Comparison of ENCODE assay signal across 8 mouse cellular contexts in the genomic region with DNA sequence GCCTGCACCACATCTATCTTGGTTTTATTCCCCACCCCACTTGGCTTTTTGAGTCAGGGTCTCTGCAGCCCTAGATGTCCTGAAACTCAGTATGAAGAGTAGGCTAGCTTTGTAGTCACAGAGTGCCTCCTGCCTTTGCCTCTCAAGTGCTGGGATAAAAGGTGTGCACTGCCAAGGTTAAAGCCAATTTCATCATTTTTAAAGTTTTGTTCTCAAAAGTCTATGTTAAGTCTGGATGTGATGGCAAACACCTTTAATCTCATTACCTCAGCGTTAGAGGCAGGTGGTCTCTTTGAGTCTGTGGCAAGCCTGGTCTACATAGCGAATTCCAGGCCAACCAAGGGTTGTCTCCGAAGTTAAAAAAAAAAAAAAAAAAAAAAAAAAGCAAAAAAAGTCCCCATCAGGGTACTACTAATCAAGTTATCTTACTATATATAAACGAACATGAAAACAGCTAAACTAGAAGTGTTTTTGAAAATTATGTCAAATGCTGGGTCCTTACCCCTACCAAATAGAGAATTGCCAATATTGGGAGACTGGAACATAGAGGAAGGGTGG. TPM values are rescaled to one million over a fixed set of nuclear protein-coding genes. Genes with fewer than 3 reads are reported as not detected.
A peak's percentile ranks its signal among the peaks of the same experiment; 100 is the strongest.
DNase-seq lines count a peak whose midpoint lies in the region; ATAC-seq and TF ChIP-seq lines count a peak whose summit lies in the region.

No protein-coding gene starts in this region.

- peaks cover 17% of the 10 kb centered on the region; the same call in 1 of the 2 replicates for H3K4me1 ChIP-seq in kidney, embryonic 16.5 days (ENCODE audit: insufficient read depth, low read length)
- H3K4me1 ChIP-seq in cortical plate, adult 2 months (ENCODE audit: control insufficient read depth, insufficient read depth, low read length) = peaks cover 6% of the 10 kb centered on the region; the same call in 1 of the 2 replicates
- H3K4me1 ChIP-seq in hindbrain, embryonic 16.5 days (ENCODE audit: control insufficient read depth, insufficient read depth, low read depth, low read length) = peaks cover 7% of the 10 kb centered on the region
- peaks cover 18% of the 10 kb centered on the region for H3K4me1 ChIP-seq in midbrain, embryonic 16.5 days (ENCODE audit: control insufficient read depth, insufficient read depth, low read length)

- no peak for TF ChIP-seq POLR2A in cortical plate, adult 2 months (IDR thresholded peaks at IDR 0.05; ENCODE audit: extremely low read depth, insufficient read depth, low read length)

- H3K9me3 ChIP-seq in kidney, embryonic 16.5 days (ENCODE audit: low read length) = no peaks in the 10 kb centered on the region
- H3K9me3 ChIP-seq in hindbrain, embryonic 16.5 days (ENCODE audit: control insufficient read depth, low read length) = no peaks in the 10 kb centered on the region
- no peaks in the 10 kb centered on the region for H3K9me3 ChIP-seq in midbrain, embryonic 16.5 days (replicated peaks; ENCODE audit: control insufficient read depth, low read length, poor library complexity, severe bottlenecking)

- no peaks in the 10 kb centered on the region for H3K27me3 ChIP-seq in kidney, embryonic 16.5 days (ENCODE audit: insufficient read depth, low read length)
- no peaks in the 10 kb centered on the region for H3K27me3 ChIP-seq in hindbrain, embryonic 16.5 days (replicated peaks; ENCODE audit: control insufficient read depth, insufficient read depth, low read length)
- H3K27me3 ChIP-seq in midbrain, embryonic 16.5 days (ENCODE audit: control insufficient read depth, insufficient read depth, low read depth, low read length) = no peaks in the 10 kb centered on the region

- ATAC-seq in kidney, embryonic 16.5 days (ENCODE audit: low FRiP score, low TSS enrichment) = no peak
- no peak for ATAC-seq in hindbrain, embryonic 16.5 days
- ATAC-seq in midbrain, embryonic 16.5 days = no peak

- no peak for DNase-seq in kidney, postnatal 10 days
- no peak for DNase-seq in cerebellum, adult 8-10 months
- no peak for DNase-seq in T-cell, adult 2 months (ENCODE audit: low spot score)
- no peak for DNase-seq in kidney, postnatal 25 days

- H3K36me3 ChIP-seq in kidney, embryonic 16.5 days (ENCODE audit: insufficient read depth, low read length) = 0 out of 2 replicates have a peak, but pooled peaks cover 3% of the 10 kb centered on the region
- no peaks in the 10 kb centered on the region for H3K36me3 ChIP-seq in hindbrain, embryonic 16.5 days (ENCODE audit: control insufficient read depth, insufficient read depth, low read length)
- H3K36me3 ChIP-seq in midbrain, embryonic 16.5 days (ENCODE audit: control insufficient read depth, insufficient read depth, low read length) = no peaks in the 10 kb centered on the region

- WGBS in kidney, embryonic 16.5 days = 41% methylated on average over 4 of the region's 4 CpGs
- WGBS in hindbrain, embryonic 16.5 days = 55% methylated on average over 4 of the region's 4 CpGs
- WGBS in midbrain, embryonic 16.5 days = 59% methylated on average over 4 of the region's 4 CpGs

- H3K27ac ChIP-seq in kidney, embryonic 16.5 days (ENCODE audit: low read length) = no peak overlapping the region
- H3K27ac ChIP-seq in cortical plate, adult 2 months (ENCODE audit: insufficient read depth, low read length) = no peak overlapping the region
- H3K27ac ChIP-seq in hindbrain, embryonic 16.5 days (ENCODE audit: low read depth, low read length) = no peak overlapping the region
- no peak overlapping the region; the same call in 1 of the 2 replicates for H3K27ac ChIP-seq in midbrain, embryonic 16.5 days (ENCODE audit: low read length)

- no peak for TF ChIP-seq CTCF in cortical plate, adult 2 months (IDR thresholded peaks at IDR 0.05; ENCODE audit: extremely low read depth, insufficient read depth, low read length)

- peak overlapping the region; percentile 92 for H3K9ac ChIP-seq in kidney, embryonic 16.5 days (replicated peaks; ENCODE audit: low read length)
- H3K9ac ChIP-seq in hindbrain, embryonic 16.5 days (ENCODE audit: low read depth, low read length) = peak overlapping the region; percentile 91
- H3K9ac ChIP-seq in midbrain, embryonic 16.5 days (ENCODE audit: low read depth, low read length) = peak overlapping the region; percentile 79

- H3K4me2 ChIP-seq in kidney, embryonic 16.5 days (replicated peaks; ENCODE audit: low read depth, low read length) = peak overlapping the region; percentile 83
- H3K4me2 ChIP-seq in hindbrain, embryonic 16.5 days (ENCODE audit: low read length) = peak overlapping the region; percentile 69
- H3K4me2 ChIP-seq in midbrain, embryonic 16.5 days (ENCODE audit: low read length) = peak overlapping the region; percentile 91

- peak overlapping the region; percentile 88 for H3K4me3 ChIP-seq in kidney, embryonic 16.5 days (ENCODE audit: low read length)
- H3K4me3 ChIP-seq in cortical plate, adult 2 months (ENCODE audit: insufficient read depth, low read length) = peak overlapping the region; percentile 42
- peak overlapping the region; percentile 96 for H3K4me3 ChIP-seq in hindbrain, embryonic 16.5 days (ENCODE audit: low read length)
- peak overlapping the region; percentile 81 for H3K4me3 ChIP-seq in midbrain, embryonic 16.5 days (ENCODE audit: low read depth, low read length)

RNA-seq across cellular contexts. Expression of gene Nup98, which starts 1.1 kb away (rescaled TPM):
- polyA plus RNA-seq in kidney, embryonic 16.5 days (2015; fragmentation: Nextera tagmentation; extraction: Ambion mirVana) = 36.4 and 39.6 TPM in 2 replicates
- 16.2 and 17.1 TPM in 2 replicates for polyA plus RNA-seq in cortical plate, adult 2 months (2012; rRNA removed)
- 15.1 and 19.4 TPM in 2 replicates for polyA plus RNA-seq in hindbrain, embryonic 16.5 days (2015; fragmentation: Nextera tagmentation; extraction: Ambion mirVana)
- 19.9 and 21.2 TPM in 2 replicates for polyA plus RNA-seq in midbrain, embryonic 16.5 days (2015; fragmentation: Nextera tagmentation; extraction: Ambion mirVana)

RNA-seq across cellular contexts. Expression of gene Pgap2, which starts 1.1 kb away (rescaled TPM):
- 82.9 and 84.7 TPM in 2 replicates for polyA plus RNA-seq in kidney, embryonic 16.5 days (2015; fragmentation: Nextera tagmentation; extraction: Ambion mirVana)
- polyA plus RNA-seq in cortical plate, adult 2 months (2012; rRNA removed) = 29.1 and 29.9 TPM in 2 replicates
- 63.5 and 67.0 TPM in 2 replicates for polyA plus RNA-seq in hindbrain, embryonic 16.5 days (2015; fragmentation: Nextera tagmentation; extraction: Ambion mirVana)
- 57.8 and 61.3 TPM in 2 replicates for polyA plus RNA-seq in midbrain, embryonic 16.5 days (2015; fragmentation: Nextera tagmentation; extraction: Ambion mirVana)

RNA-seq across cellular contexts. Expression of gene Rhog, which starts 47.0 kb away (rescaled TPM):
- 61.2 and 64.9 TPM in 2 replicates for polyA plus RNA-seq in kidney, embryonic 16.5 days (2015; fragmentation: Nextera tagmentation; extraction: Ambion mirVana)
- polyA plus RNA-seq in cortical plate, adult 2 months (2012; rRNA removed) = 50.9 and 55.1 TPM in 2 replicates
- 19.5 and 20.9 TPM in 2 replicates for polyA plus RNA-seq in hindbrain, embryonic 16.5 days (2015; fragmentation: Nextera tagmentation; extraction: Ambion mirVana)
- polyA plus RNA-seq in midbrain, embryonic 16.5 days (2015; fragmentation: Nextera tagmentation; extraction: Ambion mirVana) = 12.8 and 14.6 TPM in 2 replicates

RNA-seq across cellular contexts. Expression of gene Stim1, which starts 58.7 kb away (rescaled TPM):
- polyA plus RNA-seq in kidney, embryonic 16.5 days (2015; fragmentation: Nextera tagmentation; extraction: Ambion mirVana) = 14.8 and 17.0 TPM in 2 replicates
- polyA plus RNA-seq in cortical plate, adult 2 months (2012; rRNA removed) = 75.4 and 75.7 TPM in 2 replicates
- polyA plus RNA-seq in hindbrain, embryonic 16.5 days (2015; fragmentation: Nextera tagmentation; extraction: Ambion mirVana) = 15.1 and 17.4 TPM in 2 replicates
- 10.2 and 12.5 TPM in 2 replicates for polyA plus RNA-seq in midbrain, embryonic 16.5 days (2015; fragmentation: Nextera tagmentation; extraction: Ambion mirVana)

Comparison
In these comparisons a context has a peak if more than half of its experiments do, and no peak if none do; other contexts are left out.
1. H3K4me3 ChIP-seq: peak in every context shown above with its lines; median percentile 96 in hindbrain, embryonic 16.5 days; 88 in kidney, embryonic 16.5 days; 81 in midbrain, embryonic 16.5 days; 42 in cortical plate, adult 2 months.